Mouse (Mus musculus): ENCODE results near the gene Dph6.

DNA sequence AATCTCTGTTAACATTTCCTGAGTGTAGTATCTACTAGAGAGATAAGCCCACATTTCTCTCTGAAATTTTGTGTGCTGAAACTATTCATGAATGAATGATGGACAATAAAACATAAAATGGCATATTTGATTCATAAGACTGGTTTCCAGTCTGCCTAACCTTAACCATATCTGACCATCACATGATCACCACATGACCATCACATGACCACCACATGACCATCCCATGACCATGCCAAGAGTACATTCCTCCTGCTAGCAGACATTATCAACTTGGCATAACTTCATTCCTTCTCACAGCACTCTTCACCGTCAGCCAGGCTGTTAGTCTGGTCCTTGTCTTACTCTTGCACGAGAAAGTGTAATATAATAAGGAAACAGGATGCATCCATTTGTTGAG lies 10.9 kb downstream of the Dph6 start:
- TF ChIP-seq CTCF (IDR thresholded peaks at IDR 0.05; ENCODE audit: extremely low read depth, insufficient read depth, low read length) (no peak), POLR2A (IDR thresholded peaks at IDR 0.05; ENCODE audit: extremely low read depth, insufficient read depth, low read length) (no peak)

Data from cortical plate, adult 2 months (tissue).